Mouse (Mus musculus): ENCODE data around the gene Abcb9. TPM values are rescaled to one million over a fixed set of nuclear protein-coding genes. Genes with fewer than 3 reads are reported as not detected.

The Abcb9 gene
- polyA plus RNA-seq, 1 experiment from 2014 or later: 1.7 TPM

GRCm38 (mm10) chr5:124085513-124085912, 10.1 kb downstream of the Abcb9 start:
- no peak overlapping the region for H3K27ac ChIP-seq (ENCODE audit: low read depth, low read length)
- no peaks in the 10 kb centered on the region for H3K36me3 ChIP-seq (ENCODE audit: control insufficient read depth, insufficient read depth, low read length)
- no peak for ATAC-seq (ENCODE audit: insufficient read depth, low FRiP score, low TSS enrichment)
- H3K4me1 ChIP-seq (ENCODE audit: control insufficient read depth, insufficient read depth, low read length): no peaks in the 10 kb centered on the region
- no peak overlapping the region for H3K9ac ChIP-seq (ENCODE audit: low read length)
- no peak overlapping the region for H3K4me2 ChIP-seq (ENCODE audit: low read depth)
- no peaks in the 10 kb centered on the region for H3K9me3 ChIP-seq (ENCODE audit: control insufficient read depth, low read length)
- 81% methylated on average over 3 of the region's 3 CpGs for WGBS
- no peaks in the 10 kb centered on the region for H3K27me3 ChIP-seq (ENCODE audit: control insufficient read depth, insufficient read depth, low read length)
- no peak for DNase-seq (ENCODE audit: low spot score)
- no peak overlapping the region for H3K4me3 ChIP-seq (ENCODE audit: low read depth, low read length)

DNA sequence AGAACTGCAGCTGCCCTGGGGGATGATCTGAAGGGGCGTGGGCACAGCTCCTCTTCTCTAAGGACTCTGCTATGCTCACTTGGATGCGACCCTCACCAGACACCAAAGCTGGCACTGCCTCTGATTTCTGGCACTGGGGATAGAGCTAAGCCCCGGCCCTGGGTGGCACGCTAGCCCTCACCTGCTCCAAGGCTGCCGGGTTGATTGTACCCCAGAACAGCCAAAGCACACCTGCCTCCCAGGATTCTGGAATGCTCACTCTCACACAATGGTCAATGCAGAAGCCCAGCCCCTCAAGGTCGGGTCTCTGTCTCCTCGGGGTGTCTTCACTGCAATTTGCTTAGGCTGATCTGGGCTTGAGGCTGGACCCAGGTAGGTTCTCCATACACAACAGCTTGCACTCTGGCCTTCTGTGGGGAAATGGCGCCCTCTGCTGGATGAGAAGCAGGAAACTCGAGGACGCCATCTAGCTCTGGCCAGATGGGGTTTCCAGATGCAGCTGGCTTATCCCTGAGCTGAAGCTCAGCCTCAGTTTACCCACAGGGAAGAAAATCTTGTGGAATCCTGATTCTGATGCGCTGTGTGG, 10.9 kb downstream of the Abcb9 start:
- Histone ChIP-seq H3K27ac (ENCODE audit: low read depth, low read length) (no peak overlapping the region), H3K4me3 (ENCODE audit: low read depth, low read length) (no peak overlapping the region), H3K9ac (ENCODE audit: low read length) (no peak overlapping the region), H3K9me3 (ENCODE audit: control insufficient read depth, low read length) (no peaks in the 10 kb centered on the region), H3K4me2 (ENCODE audit: low read depth) (no peak overlapping the region), H3K36me3 (ENCODE audit: control insufficient read depth, insufficient read depth, low read length) (no peaks in the 10 kb centered on the region), H3K4me1 (ENCODE audit: control insufficient read depth, insufficient read depth, low read length) (no peaks in the 10 kb centered on the region), H3K27me3 (ENCODE audit: control insufficient read depth, insufficient read depth, low read length) (no peaks in the 10 kb centered on the region)
- 41% methylated on average over 11 of the region's 11 CpGs for WGBS
- peak; percentile 82 for DNase-seq (ENCODE audit: low spot score)
- peak; percentile 53; the same call in 1 of the 2 replicates for ATAC-seq (ENCODE audit: insufficient read depth, low FRiP score, low TSS enrichment)

DNA sequence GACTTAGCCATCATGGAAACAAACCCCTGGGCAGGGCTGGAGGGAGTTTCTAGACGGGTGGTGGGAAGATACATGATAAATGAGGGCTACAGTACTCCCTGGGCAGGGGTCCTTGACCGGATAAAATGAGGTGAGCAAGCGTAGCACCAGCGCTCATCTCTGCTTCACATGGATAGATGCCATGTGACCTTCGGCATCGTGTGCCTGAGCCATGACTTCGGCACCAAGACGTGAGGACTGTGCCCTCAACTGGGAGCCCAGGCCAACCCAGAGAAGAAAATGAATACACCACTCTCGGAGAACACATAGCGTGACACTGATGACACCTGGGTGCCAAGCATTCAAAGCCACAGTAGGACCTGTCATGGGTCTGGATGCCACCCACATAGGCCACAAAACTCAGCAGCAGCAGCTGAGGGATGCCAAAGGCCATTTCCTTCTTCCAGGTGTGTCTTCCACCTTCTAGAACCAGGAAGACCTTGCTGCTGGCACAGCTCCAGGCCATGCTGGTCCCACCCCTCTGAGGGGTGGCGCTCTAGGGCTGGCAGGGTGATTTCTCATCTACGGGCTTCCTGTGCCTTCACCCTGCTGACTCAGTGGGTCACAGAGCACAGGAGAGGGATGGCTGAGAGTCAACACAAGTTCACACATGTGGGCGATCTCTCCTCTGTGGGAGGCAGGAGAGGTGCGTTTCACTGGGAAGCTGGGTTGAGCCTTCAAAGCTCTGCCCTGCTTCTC, 11.6 kb downstream of the Abcb9 start:
- ATAC-seq (ENCODE audit: insufficient read depth, low FRiP score, low TSS enrichment): no peak
- H3K9me3 ChIP-seq (ENCODE audit: control insufficient read depth, low read length): no peaks in the 10 kb centered on the region
- no peak overlapping the region for H3K4me3 ChIP-seq (ENCODE audit: low read depth, low read length)
- H3K4me1 ChIP-seq (ENCODE audit: control insufficient read depth, insufficient read depth, low read length): no peaks in the 10 kb centered on the region; the same call in 1 of the 2 replicates
- no peak for DNase-seq (ENCODE audit: low spot score)
- H3K27ac ChIP-seq (ENCODE audit: low read depth, low read length): no peak overlapping the region
- no peak overlapping the region; the same call in 1 of the 2 replicates for H3K9ac ChIP-seq (ENCODE audit: low read length)
- H3K36me3 ChIP-seq (ENCODE audit: control insufficient read depth, insufficient read depth, low read length): no peaks in the 10 kb centered on the region
- no peaks in the 10 kb centered on the region for H3K27me3 ChIP-seq (ENCODE audit: control insufficient read depth, insufficient read depth, low read length)
- H3K4me2 ChIP-seq (ENCODE audit: low read depth): no peak overlapping the region
- WGBS: 85% methylated on average over 14 of the region's 14 CpGs

GRCm38 (mm10) chr5:124082941-124083688, 12.5 kb downstream of the Abcb9 start:
- DNase-seq (ENCODE audit: low spot score): no peak
- Histone ChIP-seq H3K27ac (ENCODE audit: low read depth, low read length) (no peak overlapping the region), H3K4me2 (ENCODE audit: low read depth) (no peak overlapping the region), H3K36me3 (ENCODE audit: control insufficient read depth, insufficient read depth, low read length) (no peaks in the 10 kb centered on the region), H3K9me3 (ENCODE audit: control insufficient read depth, low read length) (no peaks in the 10 kb centered on the region), H3K4me3 (ENCODE audit: low read depth, low read length) (no peak overlapping the region), H3K4me1 (ENCODE audit: control insufficient read depth, insufficient read depth, low read length) (no peaks in the 10 kb centered on the region; the same call in 1 of the 2 replicates), H3K27me3 (ENCODE audit: control insufficient read depth, insufficient read depth, low read length) (no peaks in the 10 kb centered on the region), H3K9ac (ENCODE audit: low read length) (peak overlapping the region; percentile 18; the same call in 1 of the 2 replicates)
- 89% methylated on average over 17 of the region's 17 CpGs for WGBS
- ATAC-seq (ENCODE audit: insufficient read depth, low FRiP score, low TSS enrichment): no peak

- DNase-seq (ENCODE audit: low spot score): no peak
- no peak for ATAC-seq (ENCODE audit: insufficient read depth, low FRiP score, low TSS enrichment)
- Histone ChIP-seq H3K27ac (ENCODE audit: low read depth, low read length) (no peak overlapping the region), H3K4me1 (ENCODE audit: control insufficient read depth, insufficient read depth, low read length) (no peaks in the 10 kb centered on the region; the same call in 1 of the 2 replicates), H3K9me3 (ENCODE audit: control insufficient read depth, low read length) (no peaks in the 10 kb centered on the region), H3K4me3 (ENCODE audit: low read depth, low read length) (no peak overlapping the region), H3K9ac (ENCODE audit: low read length) (no peak overlapping the region), H3K27me3 (ENCODE audit: control insufficient read depth, insufficient read depth, low read length) (no peaks in the 10 kb centered on the region), H3K36me3 (ENCODE audit: control insufficient read depth, insufficient read depth, low read length) (no peaks in the 10 kb centered on the region), H3K4me2 (ENCODE audit: low read depth) (no peak overlapping the region)
- 88% methylated on average over 10 of the region's 10 CpGs for WGBS
Measured at GRCm38 (mm10) chr5:124082447-124082846, 13.2 kb downstream of the Abcb9 start.

DNA sequence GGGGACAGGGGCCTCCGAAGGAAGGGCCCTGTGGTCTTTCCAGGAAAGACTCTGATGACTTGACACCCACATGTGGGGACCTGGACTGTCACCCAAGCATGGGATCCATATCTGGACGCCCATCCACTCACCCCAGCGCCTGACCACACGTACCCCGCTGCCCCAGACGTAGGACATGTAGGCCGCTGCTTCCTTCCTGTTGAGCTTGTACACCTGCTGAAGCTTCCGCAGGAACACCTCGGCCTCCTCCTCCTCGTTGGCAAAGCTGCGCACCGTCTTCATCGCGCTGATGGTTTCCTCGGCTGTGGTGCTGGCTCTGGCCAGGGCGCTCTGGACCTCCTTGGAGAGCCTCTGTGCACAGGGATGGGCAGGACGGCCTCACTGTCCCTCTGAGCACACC, 15.7 kb downstream of the Abcb9 start:
- no peaks in the 10 kb centered on the region for H3K9me3 ChIP-seq (ENCODE audit: control insufficient read depth, low read length)
- no peak for DNase-seq (ENCODE audit: low spot score)
- H3K4me3 ChIP-seq (ENCODE audit: low read depth, low read length): no peak overlapping the region
- no peak overlapping the region for H3K4me2 ChIP-seq (ENCODE audit: low read depth)
- WGBS: 97% methylated on average over 17 of the region's 17 CpGs
- H3K36me3 ChIP-seq (ENCODE audit: control insufficient read depth, insufficient read depth, low read length): no peaks in the 10 kb centered on the region
- no peaks in the 10 kb centered on the region for H3K27me3 ChIP-seq (ENCODE audit: control insufficient read depth, insufficient read depth, low read length)
- H3K4me1 ChIP-seq (ENCODE audit: control insufficient read depth, insufficient read depth, low read length): no peaks in the 10 kb centered on the region; the same call in 1 of the 2 replicates
- no peak for ATAC-seq (ENCODE audit: insufficient read depth, low FRiP score, low TSS enrichment)
- H3K9ac ChIP-seq (ENCODE audit: low read length): no peak overlapping the region
- no peak overlapping the region for H3K27ac ChIP-seq (ENCODE audit: low read depth, low read length)

DNA sequence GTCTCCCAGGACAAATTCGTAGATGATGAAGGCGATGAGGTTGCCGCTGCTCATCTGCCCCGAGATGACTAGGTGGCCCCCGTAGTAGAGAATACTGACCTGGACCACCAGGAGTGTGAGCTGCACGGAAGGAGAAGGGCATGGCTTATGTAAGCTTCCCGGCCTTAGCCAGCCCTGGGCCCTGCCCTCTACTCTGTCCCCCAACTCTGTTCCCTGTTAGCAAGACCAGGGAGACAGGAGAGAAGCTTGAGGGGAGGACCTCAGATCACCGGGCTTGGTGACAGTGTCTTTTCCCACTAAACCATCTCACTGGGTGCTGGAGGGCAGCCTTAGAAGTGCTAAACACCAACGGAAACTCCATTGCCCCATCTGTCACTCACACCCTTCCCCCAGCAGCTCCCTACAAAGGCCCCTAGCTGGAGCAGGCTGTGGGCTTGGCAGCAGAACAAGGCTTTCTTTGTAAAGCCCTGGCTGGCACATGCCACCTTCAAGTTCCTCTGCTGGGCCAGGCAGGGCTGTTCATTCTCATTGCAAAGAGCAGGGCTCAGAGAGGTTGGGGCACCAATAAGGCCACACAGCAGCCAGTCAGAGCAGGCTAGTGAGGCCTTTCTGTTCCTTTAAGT, 16.7 kb downstream of the Abcb9 start:
- DNase-seq (ENCODE audit: low spot score) (peak; percentile 33), ATAC-seq (ENCODE audit: insufficient read depth, low FRiP score, low TSS enrichment) (peak; percentile 27; the same call in 1 of the 2 replicates)
- H3K9me3 ChIP-seq (ENCODE audit: control insufficient read depth, low read length): no peaks in the 10 kb centered on the region
- no peak overlapping the region for H3K4me3 ChIP-seq (ENCODE audit: low read depth, low read length)
- no peak overlapping the region for H3K9ac ChIP-seq (ENCODE audit: low read length)
- H3K27me3 ChIP-seq (ENCODE audit: control insufficient read depth, insufficient read depth, low read length): no peaks in the 10 kb centered on the region
- 59% methylated on average over 9 of the region's 9 CpGs for WGBS
- H3K27ac ChIP-seq (ENCODE audit: low read depth, low read length): no peak overlapping the region
- no peak overlapping the region for H3K4me2 ChIP-seq (ENCODE audit: low read depth)
- H3K36me3 ChIP-seq (ENCODE audit: control insufficient read depth, insufficient read depth, low read length): no peaks in the 10 kb centered on the region
- no peaks in the 10 kb centered on the region; the same call in 1 of the 2 replicates for H3K4me1 ChIP-seq (ENCODE audit: control insufficient read depth, insufficient read depth, low read length)

DNA sequence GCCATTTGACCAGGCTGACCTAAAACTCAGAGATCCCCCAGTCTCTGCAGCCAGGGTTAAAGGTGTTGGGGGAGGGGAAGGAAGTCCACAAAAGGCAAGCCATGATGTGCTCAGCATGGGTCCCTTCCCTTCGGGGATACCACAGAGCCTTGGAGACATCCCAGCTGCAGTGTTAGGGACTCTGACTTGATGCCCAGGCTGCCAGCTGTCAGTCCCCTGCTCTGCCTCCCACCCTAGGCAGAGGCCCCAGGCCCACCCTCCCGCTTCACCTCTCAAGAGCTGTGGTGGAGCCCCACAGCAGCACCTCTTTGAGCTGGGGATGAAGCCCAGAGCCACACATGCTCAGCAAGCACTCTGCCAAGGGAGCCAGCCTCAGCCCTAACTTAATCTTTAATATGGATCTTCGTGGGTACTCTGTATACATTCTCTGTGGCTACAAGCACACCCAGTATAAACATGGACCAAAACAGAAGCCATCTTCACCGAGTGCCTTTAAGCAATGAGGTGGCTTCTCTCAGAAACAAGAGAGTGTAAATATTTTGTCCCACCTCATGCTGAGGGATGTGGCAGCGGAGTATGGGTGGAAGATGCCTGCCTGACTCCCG, 17.6 kb downstream of the Abcb9 start:
- ATAC-seq (ENCODE audit: insufficient read depth, low FRiP score, low TSS enrichment): no peak
- no peak overlapping the region for H3K4me3 ChIP-seq (ENCODE audit: low read depth, low read length)
- no peaks in the 10 kb centered on the region for H3K36me3 ChIP-seq (ENCODE audit: control insufficient read depth, insufficient read depth, low read length)
- 65% methylated on average over 6 of the region's 6 CpGs for WGBS
- H3K4me2 ChIP-seq (ENCODE audit: low read depth): no peak overlapping the region
- no peaks in the 10 kb centered on the region for H3K27me3 ChIP-seq (ENCODE audit: control insufficient read depth, insufficient read depth, low read length)
- no peak for DNase-seq (ENCODE audit: low spot score)
- no peaks in the 10 kb centered on the region for H3K9me3 ChIP-seq (ENCODE audit: control insufficient read depth, low read length)
- H3K27ac ChIP-seq (ENCODE audit: low read depth, low read length): no peak overlapping the region
- no peaks in the 10 kb centered on the region; the same call in 1 of the 2 replicates for H3K4me1 ChIP-seq (ENCODE audit: control insufficient read depth, insufficient read depth, low read length)
- no peak overlapping the region for H3K9ac ChIP-seq (ENCODE audit: low read length)

Measured in neural tube, embryonic 11.5 days (tissue).